Mouse (Mus musculus) bone marrow macrophage, adult 2 months (primary cell): Measurements from ENCODE around the gene Tmem237. TPM values are rescaled to one million over a fixed set of nuclear protein-coding genes. Genes with fewer than 3 reads are reported as not detected.

Source experiments
- H3K27ac ChIP-seq: 2 replicates; pipeline ENCODE4 v1.5.1; 2012; ENCODE audit warnings: low read depth, low read length; ENCODE audit not compliant: insufficient read depth
- H3K4me1 ChIP-seq: 2 replicates; pipeline ENCODE4 v1.6.1; 2012; ENCODE audit warnings: low read length; ENCODE audit not compliant: control insufficient read depth, insufficient read depth
- H3K4me3 ChIP-seq: 2 replicates; pipeline ENCODE4 v1.5.1; 2012; ENCODE audit warnings: mild to moderate bottlenecking, low read length, moderate library complexity; ENCODE audit not compliant: insufficient read depth
- CTCF ChIP-seq: IDR thresholded peaks from 2 replicates; pipeline ENCODE4 v1.5.1; 2012; ENCODE audit warnings: low read depth, mild to moderate bottlenecking, low read length, moderate library complexity
- POLR2A ChIP-seq: IDR thresholded peaks from 2 replicates; pipeline ENCODE4 v1.6.1; 2012; ENCODE audit warnings: mild to moderate bottlenecking, low read depth, low read length, borderline replicate concordance
- polyA plus RNA-seq: library from polyadenylated mRNA; stranded (reverse); fragments of >200 nt; gene quantifications from 2 replicates; pipeline ENCODE4 v1.2.4, GENCODE M21; 2012; ENCODE audit not compliant: missing spikeins, insufficient read depth, insufficient read length

Gene Tmem237
- 14.7 and 18.6 TPM in 2 replicates for polyA plus RNA-seq

DNA sequence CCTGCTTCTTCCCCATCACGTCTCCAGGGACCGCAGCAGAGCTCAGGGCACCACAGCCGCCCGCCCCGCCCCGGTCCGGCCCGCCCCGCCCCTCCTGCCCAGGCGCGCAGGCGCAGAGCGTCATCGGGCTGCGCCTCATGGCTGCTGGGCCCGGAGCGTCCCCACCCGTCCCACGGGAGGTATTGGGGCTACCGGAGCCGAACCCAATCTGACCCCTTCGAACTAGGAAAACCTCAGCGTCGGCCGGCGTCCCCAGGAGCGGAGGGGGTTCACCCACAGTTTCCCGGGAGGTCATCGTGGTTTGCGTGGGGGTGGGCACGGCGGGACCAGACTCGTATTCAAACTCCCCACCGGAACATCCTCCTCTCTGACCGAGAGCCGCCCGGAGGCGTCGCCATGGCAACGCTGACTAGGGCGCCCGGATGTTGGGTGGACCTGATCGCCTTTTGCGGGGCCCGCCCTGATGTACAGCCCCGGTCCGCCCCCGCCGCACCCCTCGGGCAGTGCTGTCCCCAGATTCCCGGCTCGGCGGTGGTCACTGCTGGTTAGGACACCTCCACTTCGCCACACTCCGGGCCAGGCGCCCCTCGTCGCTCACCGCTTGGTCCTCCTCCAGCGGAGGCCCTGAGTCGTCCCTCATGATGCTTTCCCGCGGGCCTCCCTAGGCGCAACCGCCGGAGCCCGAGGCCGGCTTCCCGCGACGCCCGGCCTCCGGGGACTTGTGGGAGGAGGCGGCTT, at the start of gene Tmem237:
Gene Tmem237, minus strand, starts transcription at position 689 of the 738 bp plus-strand sequence.
- Histone ChIP-seq H3K27ac (peak within 1 kb of the TSS; percentile 35), H3K4me3 (peak within 1 kb of the TSS; percentile 99), H3K4me1 (no peaks in the 10 kb centered on the region)
- TF ChIP-seq POLR2A = no peak
- no peak for TF ChIP-seq CTCF

DNA sequence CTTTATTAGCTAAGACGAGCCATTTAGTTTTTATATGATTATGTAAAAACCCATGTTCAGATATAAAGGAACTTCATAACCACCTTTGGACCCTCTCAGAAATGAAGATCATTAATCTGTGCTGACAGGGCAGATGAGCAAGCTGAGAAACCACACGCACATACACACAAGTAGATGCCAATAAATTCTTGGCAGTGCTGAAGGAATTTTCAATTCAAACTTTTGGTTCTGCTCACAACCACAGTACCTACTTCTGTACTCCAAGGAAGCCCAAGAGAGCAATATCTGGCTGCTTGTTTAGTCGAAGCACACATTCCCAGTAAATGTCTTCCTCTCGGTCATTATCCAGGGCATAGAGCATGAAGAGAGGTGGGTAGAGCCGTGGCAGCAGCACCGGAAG, 49.4 kb upstream of the Tmem237 start:
- no peak for TF ChIP-seq POLR2A
- Histone ChIP-seq H3K27ac (no peak overlapping the region), H3K4me3 (no peak overlapping the region), H3K4me1 (no peaks in the 10 kb centered on the region)

DNA sequence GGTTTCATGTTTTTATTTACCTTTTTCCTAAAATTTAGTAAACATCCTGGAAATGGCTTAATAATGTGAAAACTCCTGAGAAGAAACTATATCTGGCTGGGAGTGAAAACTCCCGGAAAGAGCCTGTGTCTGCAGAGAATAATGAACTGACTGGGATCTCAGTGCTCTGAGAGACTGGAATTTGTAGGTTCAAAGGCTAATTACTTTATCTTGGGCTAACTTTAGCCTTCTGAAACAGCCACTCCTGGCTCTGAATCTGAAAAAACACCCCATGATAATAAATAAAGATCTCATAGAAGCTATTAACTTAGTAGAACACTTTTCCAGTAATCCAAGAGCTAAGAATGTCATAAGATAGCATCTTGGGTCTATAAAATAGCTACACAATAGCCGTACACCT, 48.3 kb upstream of the Tmem237 start:
- Histone ChIP-seq H3K27ac (no peak overlapping the region), H3K4me1 (no peaks in the 10 kb centered on the region), H3K4me3 (no peak overlapping the region)
- TF ChIP-seq CTCF (no peak), POLR2A (no peak)

DNA sequence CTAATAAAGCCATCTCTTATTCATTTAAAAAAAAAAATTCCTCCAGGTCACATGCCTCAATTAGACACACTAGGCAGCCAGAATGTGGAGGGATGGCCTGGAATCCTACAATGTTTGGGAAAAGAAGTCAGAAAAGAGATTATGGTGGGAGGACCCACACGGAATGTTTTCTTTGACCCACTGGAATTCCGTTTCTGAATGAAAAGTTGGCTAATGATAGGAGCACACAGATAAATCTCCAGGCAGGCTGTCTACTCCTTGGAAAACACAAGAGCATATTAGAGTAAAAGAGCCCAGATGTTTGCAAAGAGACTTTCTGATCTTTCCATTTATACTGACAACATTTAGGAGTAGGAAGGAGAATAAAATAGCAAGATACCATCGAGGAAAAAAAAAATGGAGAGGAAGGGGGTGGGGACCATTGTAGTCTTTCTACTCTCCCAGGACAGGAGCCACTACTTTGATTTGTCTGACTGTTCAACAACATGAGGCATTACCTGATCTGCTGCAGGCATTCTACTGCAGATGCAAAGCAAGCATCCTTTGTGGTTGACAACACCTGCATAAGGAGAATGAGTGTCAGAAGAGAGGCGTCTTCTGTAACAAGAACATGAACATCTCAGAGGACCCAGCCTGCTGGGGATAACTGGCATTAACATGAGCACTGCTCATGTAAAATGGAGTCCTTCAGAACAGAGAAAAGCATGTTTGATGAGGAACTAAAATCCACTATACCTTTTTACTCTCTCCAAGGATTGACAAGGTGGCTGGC, 47.6 kb upstream of the Tmem237 start:
- H3K4me1 ChIP-seq = peaks cover 3% of the 10 kb centered on the region; the same call in 1 of the 2 replicates
- H3K27ac ChIP-seq = no peak overlapping the region
- TF ChIP-seq POLR2A = no peak
- no peak for TF ChIP-seq CTCF
- H3K4me3 ChIP-seq = no peak overlapping the region

DNA sequence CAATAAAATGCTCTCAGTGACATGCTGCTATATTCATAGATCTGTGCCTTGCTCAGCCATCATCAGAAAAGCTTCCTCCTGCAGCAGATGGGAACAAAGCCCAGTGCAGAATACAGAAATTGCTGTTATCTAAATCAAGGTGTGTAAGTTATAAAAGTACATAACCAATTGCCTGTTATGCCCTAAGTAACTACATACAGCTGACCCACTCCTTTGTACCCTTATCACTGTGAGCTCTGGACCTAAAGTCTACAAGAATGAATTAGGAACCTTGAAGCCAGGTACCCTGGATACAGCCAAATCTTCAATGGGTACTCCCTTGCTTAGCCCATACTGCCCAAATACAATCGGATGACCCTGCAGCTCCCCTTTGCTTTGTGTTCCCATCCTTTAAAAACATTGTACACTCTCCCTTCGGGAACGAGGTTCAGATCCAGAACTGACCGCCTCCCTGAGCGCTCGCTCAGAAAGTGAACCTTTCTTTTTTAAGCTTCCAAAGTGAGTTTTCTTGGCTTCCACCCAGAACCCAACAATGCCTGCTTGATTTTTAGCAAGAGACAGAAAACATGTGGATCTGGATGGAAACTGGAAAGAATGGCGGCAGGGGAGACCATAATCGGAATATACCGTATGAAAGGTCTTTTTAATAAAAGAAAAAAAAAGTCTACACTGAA, 46.2 kb upstream of the Tmem237 start:
- peaks cover 3% of the 10 kb centered on the region; the same call in 1 of the 2 replicates for H3K4me1 ChIP-seq
- no peak overlapping the region for H3K27ac ChIP-seq
- H3K4me3 ChIP-seq = no peak overlapping the region
- TF ChIP-seq POLR2A (no peak), CTCF (no peak)

DNA sequence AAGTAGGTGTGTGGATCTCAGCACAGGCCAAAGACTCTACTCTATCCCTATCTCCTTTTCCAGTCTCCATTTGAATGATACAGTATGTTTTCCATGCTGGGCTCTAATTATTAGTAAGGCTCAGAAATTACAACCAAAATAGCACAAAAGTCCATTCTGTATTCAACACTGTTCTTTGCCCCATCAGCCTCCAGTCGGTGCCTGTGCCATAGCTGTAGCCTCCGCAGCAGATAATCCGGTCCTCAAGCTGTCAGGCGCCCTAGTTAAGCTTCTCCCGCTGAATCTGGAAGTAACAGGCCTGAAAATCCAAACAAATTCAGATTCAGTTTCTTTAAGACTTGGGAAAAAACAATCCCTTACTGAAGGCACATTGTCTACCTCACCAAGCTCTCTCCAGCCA, 43.7 kb upstream of the Tmem237 start:
- TF ChIP-seq CTCF = no peak
- no peak for TF ChIP-seq POLR2A
- no peak overlapping the region for H3K4me3 ChIP-seq

DNA sequence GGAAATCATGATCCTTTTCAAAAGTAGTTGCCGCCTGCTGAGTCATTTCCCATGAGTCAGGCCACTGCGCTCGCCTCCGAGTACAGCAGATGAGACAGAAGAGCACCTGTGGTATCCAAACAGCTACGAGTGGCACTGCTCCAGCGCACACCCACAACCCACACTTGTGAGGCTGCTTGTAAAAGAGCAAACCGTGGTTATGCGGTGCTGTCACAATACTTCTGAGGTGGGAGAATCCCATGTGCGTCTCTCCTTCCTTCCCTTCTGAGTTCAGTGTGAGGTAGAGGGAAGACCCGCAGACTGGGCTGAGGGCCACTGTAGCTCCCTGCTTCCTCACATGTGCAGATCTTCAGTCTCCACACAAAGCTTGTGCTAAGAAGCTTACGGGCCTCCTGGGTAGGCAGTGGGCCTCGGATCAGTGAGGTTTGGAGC, 42.8 kb upstream of the Tmem237 start, which contains the start of gene Mpp4:
Gene Mpp4, minus strand, starts transcription at position 360 of the 432 bp plus-strand sequence.
- H3K4me1 ChIP-seq = peaks cover 3% of the 10 kb centered on the region; the same call in 1 of the 2 replicates
- TF ChIP-seq CTCF (no peak), POLR2A (no peak)
- H3K27ac ChIP-seq = no peak within 1 kb of the TSS
- no peak within 1 kb of the TSS for H3K4me3 ChIP-seq

More for the DNA sequence above, 43.7 kb upstream of the Tmem237 start:
- no peak overlapping the region for H3K27ac ChIP-seq
- peaks cover 3% of the 10 kb centered on the region; the same call in 1 of the 2 replicates for H3K4me1 ChIP-seq

DNA sequence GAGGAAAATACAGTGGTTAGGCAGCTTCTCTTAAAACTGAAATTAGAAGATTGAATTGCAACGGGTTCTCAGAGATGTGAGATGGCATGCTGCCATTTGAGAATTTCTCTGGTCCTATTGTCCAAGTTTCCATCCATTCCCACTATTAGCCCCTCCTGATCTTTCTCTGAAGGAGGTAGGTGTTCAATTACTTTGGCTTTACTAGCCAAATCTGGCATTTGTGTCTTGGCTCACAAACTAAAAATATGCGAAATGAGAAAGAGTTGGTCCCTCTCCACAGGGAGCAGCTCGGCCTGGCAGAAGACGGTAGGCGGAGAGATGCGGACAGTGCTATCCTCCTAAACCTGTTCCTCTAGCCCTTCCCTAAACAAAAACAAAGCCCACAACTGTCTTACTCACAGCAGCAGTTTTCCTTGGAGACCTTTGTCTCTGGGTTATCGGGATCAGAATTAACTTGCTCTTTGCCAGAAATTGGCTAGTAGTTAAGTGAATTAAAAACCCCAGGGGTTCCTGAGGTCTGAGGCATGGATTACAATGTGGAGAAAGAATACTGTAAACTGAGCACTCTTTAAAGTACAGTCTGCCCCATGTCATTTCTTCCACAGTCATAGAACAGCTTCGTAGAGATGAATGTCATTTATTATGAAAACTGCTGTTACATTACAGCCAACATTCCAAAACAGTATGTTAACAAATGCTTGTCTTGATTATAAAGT, 42.3 kb upstream of the Tmem237 start:
- TF ChIP-seq POLR2A (no peak), CTCF (no peak)
- H3K27ac ChIP-seq = no peak overlapping the region
- H3K4me1 ChIP-seq = peaks cover 3% of the 10 kb centered on the region; the same call in 1 of the 2 replicates
- no peak overlapping the region for H3K4me3 ChIP-seq

DNA sequence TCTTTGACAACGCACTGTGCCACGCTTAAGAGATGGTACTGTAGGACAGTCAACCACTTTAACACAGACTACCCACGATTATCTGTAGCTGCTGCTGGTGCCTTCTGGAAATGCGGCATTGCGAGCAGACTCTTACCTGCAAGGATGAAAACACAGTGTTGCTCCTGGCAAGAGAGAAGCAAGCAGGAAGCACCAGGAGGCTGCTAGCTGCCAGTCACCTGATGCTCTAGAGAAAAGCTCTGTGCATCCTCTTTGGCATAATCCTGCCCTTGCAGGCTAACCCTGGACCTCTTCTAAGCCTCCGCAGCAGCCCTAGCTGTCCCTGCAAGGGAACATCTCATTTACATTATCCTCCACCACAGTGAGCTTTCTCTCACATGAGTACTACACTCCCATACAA, 41.2 kb upstream of the Tmem237 start:
- no peak for TF ChIP-seq CTCF
- Histone ChIP-seq H3K27ac (no peak overlapping the region), H3K4me1 (peaks cover 3% of the 10 kb centered on the region; the same call in 1 of the 2 replicates), H3K4me3 (no peak overlapping the region)

DNA sequence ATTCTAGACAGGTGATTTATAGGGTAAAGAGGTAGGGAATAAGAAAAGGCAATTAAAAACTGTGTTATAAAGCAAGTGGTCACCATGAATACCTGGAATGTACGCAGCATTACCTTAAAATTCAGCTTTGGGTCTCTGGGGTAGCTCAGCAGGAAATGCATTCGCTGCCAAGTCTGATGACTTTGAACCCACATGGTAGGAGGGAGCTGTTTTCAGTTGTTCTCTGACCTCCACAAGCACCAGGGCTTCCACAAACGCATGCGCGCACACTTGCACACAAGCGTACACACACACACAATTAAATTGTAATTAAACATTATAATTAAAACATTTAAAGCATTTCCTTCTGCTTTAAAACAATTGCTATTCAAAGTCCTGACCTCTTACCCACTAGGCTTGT, 40.7 kb upstream of the Tmem237 start:
- Histone ChIP-seq H3K4me3 (no peak overlapping the region), H3K4me1 (peaks cover 3% of the 10 kb centered on the region; the same call in 1 of the 2 replicates), H3K27ac (no peak overlapping the region)
- TF ChIP-seq CTCF (no peak), POLR2A (no peak)
